Mouse (Mus musculus): ENCODE data around the gene Arl4d.

- TF ChIP-seq CTCF (IDR thresholded peaks at IDR 0.05) (no peak), EP300 (IDR thresholded peaks at IDR 0.05) (no peak)
These were observed 38.7 kb upstream of the Arl4d start for GRCm38 (mm10) chr11:101626649-101626994.

All from lung, postnatal 0 days (tissue).